Mouse (Mus musculus): ENCODE results near the gene Fance. TPM values are rescaled to one million over a fixed set of nuclear protein-coding genes. Genes with fewer than 3 reads are reported as not detected.

Gene Fance
- total and polyA plus RNA-seq, 2 experiments from 2014 or later: 13.8 to 14.1 TPM

DNA sequence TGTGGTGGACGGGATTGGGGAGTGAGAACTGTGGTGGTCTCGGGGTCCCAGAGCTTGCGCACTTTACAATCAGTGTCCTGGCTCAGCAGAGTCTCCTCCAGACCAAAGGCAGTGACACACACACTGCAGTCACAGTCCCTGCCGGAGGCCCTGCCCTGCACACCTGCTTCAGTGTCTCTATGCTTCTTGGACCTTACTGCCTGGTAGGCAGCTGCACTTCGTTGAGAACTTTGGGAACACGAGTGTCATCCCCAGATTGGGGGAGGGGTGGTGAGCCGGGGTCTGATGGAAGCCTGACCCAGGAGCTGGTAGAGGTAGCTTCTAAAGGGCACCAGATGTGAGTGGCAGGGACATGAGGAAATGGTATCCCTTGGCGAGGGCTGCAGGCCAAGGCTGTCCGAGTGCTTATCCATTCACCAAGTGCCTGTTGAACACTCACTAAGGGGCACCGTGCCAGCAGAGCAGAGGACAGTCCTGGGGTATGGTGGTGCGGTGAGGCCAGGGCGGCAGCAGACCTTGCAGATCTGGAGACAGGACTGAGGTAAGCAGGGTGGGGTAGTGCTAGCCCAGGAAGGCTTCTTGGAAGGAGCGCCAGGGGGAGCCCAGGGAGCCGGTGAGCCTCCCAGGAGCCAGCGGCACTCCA lies 33.4 kb upstream of the Fance start:
- DNase-seq (ENCODE audit: low spot score) (peak; percentile 63), ATAC-seq (ENCODE audit: insufficient read depth, low read depth) (peak; percentile 90)
- no peak for TF ChIP-seq CTCF (IDR thresholded peaks at IDR 0.05; ENCODE audit: low read depth)
- no peak for TF ChIP-seq EP300 (IDR thresholded peaks at IDR 0.05; ENCODE audit: low read depth)
- Histone ChIP-seq H3K27me3 (ENCODE audit: control insufficient read depth, insufficient read depth, low read length) (no peaks in the 10 kb centered on the region), H3K9me3 (replicated peaks; ENCODE audit: control insufficient read depth, low read length) (no peaks in the 10 kb centered on the region), H3K4me2 (ENCODE audit: low read depth, low read length) (no peak overlapping the region), H3K4me1 (ENCODE audit: control insufficient read depth, insufficient read depth) (peaks cover 20% of the 10 kb centered on the region), H3K9ac (replicated peaks; ENCODE audit: low read depth, low read length) (no peak overlapping the region), H3K27ac (ENCODE audit: low read depth) (no peak overlapping the region; the same call in 1 of the 2 replicates), H3K36me3 (replicated peaks; ENCODE audit: control insufficient read depth, insufficient read depth, low read length) (no peaks in the 10 kb centered on the region), H3K4me3 (ENCODE audit: low read depth, low read length) (no peak overlapping the region)
- WGBS: 42% methylated on average over 15 of the region's 15 CpGs

DNA sequence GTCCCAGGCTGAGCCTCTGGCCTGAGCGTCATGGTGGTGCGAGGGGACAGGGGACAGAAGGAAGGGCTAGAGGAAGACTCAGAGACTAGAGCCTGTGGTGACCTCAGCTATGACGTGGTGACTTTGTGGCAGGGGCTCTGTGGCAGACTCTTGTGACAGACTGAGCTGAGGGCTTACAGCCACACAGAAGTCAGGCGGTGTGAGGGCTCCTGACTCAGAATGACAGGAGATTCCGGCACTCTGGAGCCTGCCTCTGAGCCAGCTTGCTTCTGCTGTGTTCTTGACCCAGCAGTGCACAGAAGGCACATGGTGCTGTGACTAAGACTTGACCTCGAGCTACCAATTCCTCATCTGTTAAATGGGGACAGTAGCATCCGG lies 32.9 kb upstream of the Fance start:
- Histone ChIP-seq H3K27me3 (ENCODE audit: control insufficient read depth, insufficient read depth, low read length) (no peaks in the 10 kb centered on the region), H3K9ac (replicated peaks; ENCODE audit: low read depth, low read length) (no peak overlapping the region), H3K9me3 (replicated peaks; ENCODE audit: control insufficient read depth, low read length) (no peaks in the 10 kb centered on the region), H3K4me3 (ENCODE audit: low read depth, low read length) (no peak overlapping the region), H3K27ac (ENCODE audit: low read depth) (no peak overlapping the region; the same call in 1 of the 2 replicates), H3K4me1 (ENCODE audit: control insufficient read depth, insufficient read depth) (peaks cover 20% of the 10 kb centered on the region), H3K36me3 (replicated peaks; ENCODE audit: control insufficient read depth, insufficient read depth, low read length) (no peaks in the 10 kb centered on the region), H3K4me2 (ENCODE audit: low read depth, low read length) (no peak overlapping the region)
- no peak for DNase-seq (ENCODE audit: low spot score)
- peak; percentile 45 for ATAC-seq (ENCODE audit: insufficient read depth, low read depth)
- TF ChIP-seq CTCF (IDR thresholded peaks at IDR 0.05; ENCODE audit: low read depth): no peak
- TF ChIP-seq EP300 (IDR thresholded peaks at IDR 0.05; ENCODE audit: low read depth): no peak
- 60% methylated on average over 7 of the region's 7 CpGs for WGBS

DNA sequence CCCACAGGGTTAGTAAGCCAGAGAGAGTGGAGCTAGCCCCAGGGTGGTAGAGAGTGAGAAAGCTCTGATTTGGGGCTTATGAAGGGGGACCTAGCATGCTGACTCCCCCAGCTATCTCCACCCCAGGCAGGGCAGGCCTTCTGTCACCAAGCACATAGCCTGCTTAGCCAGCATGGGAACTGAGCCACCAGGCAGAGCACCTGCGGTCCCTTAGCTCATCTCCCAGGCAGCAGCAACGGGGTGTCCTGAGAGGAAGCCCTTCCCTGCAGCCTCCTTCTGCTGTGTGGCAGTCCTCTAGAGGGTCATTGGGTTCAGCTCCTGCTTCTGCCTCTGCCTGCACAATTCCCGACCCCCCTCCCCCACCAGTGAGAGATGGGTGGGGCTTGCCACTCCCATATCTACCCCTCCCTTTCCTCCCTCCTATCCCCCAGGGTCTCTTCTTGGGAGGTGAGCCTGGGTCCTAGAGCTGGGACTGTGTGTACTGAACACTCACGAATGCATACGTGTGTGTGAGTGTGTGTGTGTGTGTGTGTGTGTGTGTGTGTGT lies 32.4 kb upstream of the Fance start:
- no peak for TF ChIP-seq EP300 (IDR thresholded peaks at IDR 0.05; ENCODE audit: low read depth)
- TF ChIP-seq CTCF (IDR thresholded peaks at IDR 0.05; ENCODE audit: low read depth): no peak
- ATAC-seq (ENCODE audit: insufficient read depth, low read depth): no peak
- Histone ChIP-seq H3K9ac (replicated peaks; ENCODE audit: low read depth, low read length) (no peak overlapping the region), H3K36me3 (replicated peaks; ENCODE audit: control insufficient read depth, insufficient read depth, low read length) (no peaks in the 10 kb centered on the region), H3K4me3 (ENCODE audit: low read depth, low read length) (no peak overlapping the region), H3K27ac (ENCODE audit: low read depth) (no peak overlapping the region), H3K4me2 (ENCODE audit: low read depth, low read length) (no peak overlapping the region), H3K9me3 (replicated peaks; ENCODE audit: control insufficient read depth, low read length) (no peaks in the 10 kb centered on the region), H3K27me3 (ENCODE audit: control insufficient read depth, insufficient read depth, low read length) (no peaks in the 10 kb centered on the region), H3K4me1 (ENCODE audit: control insufficient read depth, insufficient read depth) (peaks cover 20% of the 10 kb centered on the region)
- 54% methylated on average over 5 of the region's 5 CpGs for WGBS
- no peak for DNase-seq (ENCODE audit: low spot score)

DNA sequence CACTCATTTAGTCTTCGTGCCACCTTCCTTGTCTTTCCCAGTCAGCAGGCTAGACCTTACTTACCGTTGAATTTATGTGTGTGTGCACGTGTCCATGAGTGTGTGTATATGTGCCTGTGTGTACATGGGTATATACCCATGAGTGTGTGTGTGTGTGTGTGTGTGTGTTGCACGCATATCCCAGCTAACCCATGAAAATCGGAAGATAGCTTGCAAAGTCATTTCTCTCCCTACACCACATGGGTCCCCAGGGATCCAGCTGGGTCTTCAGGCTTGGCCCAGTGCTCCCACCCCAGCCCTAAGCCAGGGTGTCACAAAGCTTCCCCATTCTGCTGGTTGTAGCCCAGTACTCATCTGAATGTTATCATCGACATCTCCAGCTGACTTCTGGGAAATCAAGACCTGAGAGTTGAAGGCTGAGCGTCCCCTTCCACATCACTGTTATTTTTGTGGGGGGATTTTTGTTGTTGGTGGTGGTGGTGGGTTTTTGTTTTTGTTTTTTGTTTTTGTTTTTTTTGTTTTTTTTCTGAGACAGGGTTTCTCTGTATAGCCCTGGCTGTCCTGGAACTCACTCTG lies 31.4 kb upstream of the Fance start:
- H3K9ac ChIP-seq (replicated peaks; ENCODE audit: low read depth, low read length): no peak overlapping the region
- WGBS: 88% methylated on average over 7 of the region's 7 CpGs
- ATAC-seq (ENCODE audit: insufficient read depth, low read depth): no peak
- no peak overlapping the region for H3K4me2 ChIP-seq (ENCODE audit: low read depth, low read length)
- no peaks in the 10 kb centered on the region for H3K36me3 ChIP-seq (replicated peaks; ENCODE audit: control insufficient read depth, insufficient read depth, low read length)
- H3K27ac ChIP-seq (ENCODE audit: low read depth): no peak overlapping the region
- TF ChIP-seq CTCF (IDR thresholded peaks at IDR 0.05; ENCODE audit: low read depth) (no peak), EP300 (IDR thresholded peaks at IDR 0.05; ENCODE audit: low read depth) (no peak)
- no peak overlapping the region for H3K4me3 ChIP-seq (ENCODE audit: low read depth, low read length)
- no peaks in the 10 kb centered on the region for H3K27me3 ChIP-seq (ENCODE audit: control insufficient read depth, insufficient read depth, low read length)
- DNase-seq (ENCODE audit: low spot score): no peak
- no peaks in the 10 kb centered on the region for H3K9me3 ChIP-seq (replicated peaks; ENCODE audit: control insufficient read depth, low read length)
- peaks cover 20% of the 10 kb centered on the region for H3K4me1 ChIP-seq (ENCODE audit: control insufficient read depth, insufficient read depth)

DNA sequence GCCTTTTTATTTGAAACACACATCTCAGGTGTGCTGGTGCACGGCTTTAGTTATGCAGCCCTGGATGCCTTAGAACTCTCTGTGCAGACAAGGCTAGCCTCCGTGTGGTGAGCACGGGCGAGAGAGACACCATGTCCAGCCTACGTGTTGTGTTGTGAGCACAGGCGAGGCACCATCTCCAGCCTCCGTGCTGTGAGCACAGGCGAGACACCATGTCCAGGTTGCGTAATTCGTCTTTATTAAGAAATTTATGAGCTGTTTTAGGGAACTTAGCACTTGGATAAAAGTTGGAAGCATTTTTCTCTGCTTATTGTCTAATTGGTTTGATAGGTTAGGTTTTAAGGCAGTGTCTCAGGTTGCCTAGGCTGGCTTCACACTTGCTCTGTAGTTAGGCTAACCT lies 30.1 kb upstream of the Fance start:
- ATAC-seq (ENCODE audit: insufficient read depth, low read depth): no peak
- 88% methylated on average over 10 of the region's 10 CpGs for WGBS

More for the DNA sequence above, 30.1 kb upstream of the Fance start:
- H3K27ac ChIP-seq (ENCODE audit: low read depth): no peak overlapping the region
- H3K36me3 ChIP-seq (replicated peaks; ENCODE audit: control insufficient read depth, insufficient read depth, low read length): no peaks in the 10 kb centered on the region
- H3K4me2 ChIP-seq (ENCODE audit: low read depth, low read length): no peak overlapping the region
- no peak for TF ChIP-seq EP300 (IDR thresholded peaks at IDR 0.05; ENCODE audit: low read depth)
- DNase-seq (ENCODE audit: low spot score): no peak
- H3K4me3 ChIP-seq (ENCODE audit: low read depth, low read length): no peak overlapping the region
- H3K4me1 ChIP-seq (ENCODE audit: control insufficient read depth, insufficient read depth): peaks cover 20% of the 10 kb centered on the region
- no peak overlapping the region for H3K9ac ChIP-seq (replicated peaks; ENCODE audit: low read depth, low read length)
- no peaks in the 10 kb centered on the region for H3K9me3 ChIP-seq (replicated peaks; ENCODE audit: control insufficient read depth, low read length)
- H3K27me3 ChIP-seq (ENCODE audit: control insufficient read depth, insufficient read depth, low read length): no peaks in the 10 kb centered on the region
